Mouse (Mus musculus) forebrain, embryonic 13.5 days (tissue): ENCODE results near the gene Tardbp. TPM values are rescaled to one million over a fixed set of nuclear protein-coding genes. Genes with fewer than 3 reads are reported as not detected.

Experiments used
- ATAC-seq: fragments of 200-750 bp; cut with Nextera tagmentation; 2 replicates; pipeline ENCODE4 v1.8.0; 2017
- H3K27ac ChIP-seq: fragments of 300-500 bp; sonication (generic); 2 replicates; pipeline ENCODE4 v1.5.1; 2015; ENCODE audit warnings: inconsistent platforms, mild to moderate bottlenecking, moderate library complexity
- H3K27me3 ChIP-seq: fragments of 300-500 bp; sonication (generic); 2 replicates; pipeline ENCODE4 v1.6.1; 2015; ENCODE audit warnings: mild to moderate bottlenecking, inconsistent platforms
- H3K36me3 ChIP-seq: fragments of 300-500 bp; sonication (generic); 2 replicates; pipeline ENCODE4 v1.6.1; 2015; ENCODE audit warnings: mild to moderate bottlenecking, inconsistent platforms; ENCODE audit not compliant: poor library complexity, severe bottlenecking
- H3K4me1 ChIP-seq: fragments of 300-500 bp; sonication (generic); 2 replicates; pipeline ENCODE4 v1.6.1; 2015; ENCODE audit warnings: inconsistent platforms
- H3K4me2 ChIP-seq: fragments of 300-500 bp; sonication (generic); 2 replicates; pipeline ENCODE4 v1.6.1; 2015; ENCODE audit warnings: inconsistent platforms, mild to moderate bottlenecking, moderate library complexity
- H3K4me3 ChIP-seq: fragments of 300-500 bp; sonication (generic); 2 replicates; pipeline ENCODE4 v1.5.1; 2015; ENCODE audit warnings: mild to moderate bottlenecking, inconsistent platforms
- H3K9ac ChIP-seq: fragments of 300-500 bp; sonication (generic); 2 replicates; pipeline ENCODE4 v1.6.1; 2015; ENCODE audit warnings: mild to moderate bottlenecking, inconsistent platforms
- H3K9me3 ChIP-seq: fragments of 300-500 bp; sonication (generic); replicated peaks from 2 replicates; pipeline ENCODE4 v1.6.1; 2016; ENCODE audit warnings: inconsistent platforms
- WGBS: fragments of 180-500 bp; shearing (Covaris S2); methylation state at CpG from one replicate; pipeline ENCODE4 v1.1.7; 2015; 5-methylcytosine and 5-hydroxymethylcytosine counted together
- polyA plus RNA-seq: library from polyadenylated mRNA; unstranded; fragments of >200 nt; fragmentation: Nextera tagmentation; extraction: Ambion mirVana; gene quantifications from 2 replicates; pipeline ENCODE4 v1.2.1, GENCODE M21; 2015

Tardbp gene
- polyA plus RNA-seq, 1 experiment from 2014 or later, result 364 TPM

DNA sequence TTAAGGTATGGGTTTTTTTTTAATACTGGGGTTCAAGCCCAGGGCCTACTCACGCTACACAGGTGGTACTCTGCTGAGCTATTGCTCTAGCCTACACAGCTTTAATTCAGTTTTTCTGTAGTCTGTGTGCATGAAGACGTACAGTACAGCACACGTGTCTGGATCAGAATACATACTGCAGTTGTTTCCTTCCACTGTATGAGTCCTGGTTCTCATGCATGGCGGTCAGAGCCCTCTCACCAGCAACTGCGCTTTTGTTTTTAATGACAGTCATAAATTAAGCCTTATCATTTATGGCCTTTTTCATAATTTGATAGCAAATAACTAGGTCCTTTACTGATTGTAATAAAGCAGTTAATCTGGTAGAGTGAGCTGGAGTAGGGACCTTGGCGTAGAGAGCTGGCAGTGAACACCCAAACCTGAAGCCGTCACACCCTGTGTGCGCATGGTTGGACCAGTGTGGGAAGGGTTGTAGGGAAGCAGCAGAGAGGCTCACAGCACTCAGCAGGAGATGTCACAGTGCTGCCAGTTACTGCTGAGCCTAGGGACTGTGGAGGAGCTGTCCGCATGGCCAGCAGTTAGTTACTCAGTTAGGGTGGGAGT lies 56.0 kb downstream of the Tardbp start:
- WGBS, result 96% methylated on average over 9 of the region's 9 CpGs
- Histone ChIP-seq H3K36me3 (peaks cover 99% of the 10 kb centered on the region), H3K9ac (no peak overlapping the region), H3K27ac (no peak overlapping the region), H3K4me2 (no peak overlapping the region), H3K9me3 (no peaks in the 10 kb centered on the region), H3K4me1 (no peaks in the 10 kb centered on the region), H3K27me3 (no peaks in the 10 kb centered on the region), H3K4me3 (no peak overlapping the region)
- no peak for ATAC-seq

DNA sequence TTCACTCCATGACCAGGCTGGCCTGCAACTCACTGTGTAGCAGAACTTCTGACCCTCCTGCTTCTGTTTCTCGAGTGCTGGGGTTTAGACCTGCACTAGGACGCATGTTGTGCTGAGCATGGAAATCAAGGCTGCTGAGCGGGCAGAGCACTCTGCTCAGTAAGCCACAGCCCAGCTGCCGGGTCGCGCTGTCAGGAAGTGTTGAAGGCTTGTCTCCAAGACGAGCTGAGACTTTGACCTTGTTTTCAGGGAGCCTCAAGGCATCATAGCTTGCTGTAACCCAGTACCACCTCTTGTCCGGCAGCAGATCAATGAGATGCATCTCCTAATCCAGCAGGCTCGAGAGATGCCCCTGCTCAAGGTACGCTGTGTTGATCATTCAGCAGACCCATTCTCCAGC lies 56.7 kb downstream of the Tardbp start:
- H3K9ac ChIP-seq, result no peak overlapping the region
- 94% methylated on average over 10 of the region's 10 CpGs for WGBS
- H3K27ac ChIP-seq, result no peak overlapping the region
- H3K27me3 ChIP-seq, result no peaks in the 10 kb centered on the region
- no peaks in the 10 kb centered on the region for H3K4me1 ChIP-seq
- no peak overlapping the region for H3K4me2 ChIP-seq
- no peak overlapping the region for H3K4me3 ChIP-seq
- no peak for ATAC-seq
- peaks cover 99% of the 10 kb centered on the region for H3K36me3 ChIP-seq
- no peaks in the 10 kb centered on the region for H3K9me3 ChIP-seq

DNA sequence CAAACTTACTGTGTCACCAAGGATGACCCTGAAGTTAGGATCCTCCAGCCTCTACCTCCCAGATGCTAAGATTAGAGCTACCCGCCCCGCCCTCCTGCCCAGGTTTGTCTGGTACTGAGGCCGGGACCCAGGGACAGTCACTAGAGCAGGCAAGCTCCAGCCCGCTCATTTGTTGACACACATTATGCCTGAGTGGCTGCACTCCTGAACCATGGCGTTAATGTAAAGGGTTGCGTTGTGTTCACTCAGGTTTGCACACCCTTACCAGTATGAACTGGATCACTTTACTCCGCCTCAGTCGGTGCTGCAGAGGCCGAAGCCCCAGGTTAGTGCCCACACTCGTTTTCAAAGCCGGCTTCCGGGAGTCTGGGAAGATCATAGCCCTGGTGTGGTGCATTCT lies 63.2 kb downstream of the Tardbp start:
- Histone ChIP-seq H3K27me3 (no peaks in the 10 kb centered on the region), H3K4me2 (no peak overlapping the region), H3K9ac (no peak overlapping the region), H3K4me3 (no peak overlapping the region), H3K36me3 (peaks cover 87% of the 10 kb centered on the region), H3K27ac (no peak overlapping the region), H3K4me1 (peaks cover 9% of the 10 kb centered on the region), H3K9me3 (no peaks in the 10 kb centered on the region)
- no peak for ATAC-seq
- 91% methylated on average over 12 of the region's 12 CpGs for WGBS

DNA sequence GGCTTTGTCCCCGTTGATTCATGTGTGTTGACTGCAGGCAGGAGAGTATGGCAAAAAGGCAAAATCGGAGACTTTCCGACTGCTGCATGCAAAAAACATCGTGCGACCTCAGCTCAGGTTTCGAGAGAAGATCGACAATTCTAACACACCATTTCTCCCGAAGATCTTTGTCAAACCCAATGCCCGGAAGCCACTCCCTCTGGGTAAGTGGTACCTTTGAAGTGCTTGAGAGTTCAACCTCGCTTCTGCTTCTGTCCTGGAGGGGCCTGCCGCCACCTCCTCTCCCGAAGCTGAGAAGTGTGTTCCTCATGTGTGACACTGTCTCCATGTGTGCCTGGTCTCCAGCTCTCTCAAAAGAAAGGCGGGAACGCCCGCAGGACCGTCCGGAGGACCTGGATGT lies 64.1 kb downstream of the Tardbp start:
- H3K9me3 ChIP-seq, result no peaks in the 10 kb centered on the region
- H3K4me1 ChIP-seq, result peaks cover 10% of the 10 kb centered on the region
- ATAC-seq, result no peak
- H3K27me3 ChIP-seq, result no peaks in the 10 kb centered on the region
- no peak overlapping the region for H3K9ac ChIP-seq
- WGBS, result 95% methylated on average over 17 of the region's 17 CpGs
- no peak overlapping the region for H3K4me2 ChIP-seq
- H3K36me3 ChIP-seq, result peaks cover 78% of the 10 kb centered on the region
- H3K27ac ChIP-seq, result no peak overlapping the region
- no peak overlapping the region for H3K4me3 ChIP-seq

Other genes starting within 250 kb of the Tardbp start
- 17.3 and 18.7 TPM in 2 replicates for gene Ubiad1, start 182.2 kb downstream of the Tardbp start, polyA plus RNA-seq
- 21.9 and 24.0 TPM in 2 replicates for gene Mtor, start 178.4 kb downstream of the Tardbp start, polyA plus RNA-seq
- 0.37 and 0.41 TPM in 2 replicates for gene Angptl7, start 126.6 kb downstream of the Tardbp start, polyA plus RNA-seq
- 84.0 and 87.3 TPM in 2 replicates for gene Exosc10, start 68.6 kb downstream of the Tardbp start, polyA plus RNA-seq
- gene Srm, start 35.5 kb downstream of the Tardbp start, polyA plus RNA-seq, result 150 and 162 TPM in 2 replicates
- gene Masp2, start 24.5 kb downstream of the Tardbp start, polyA plus RNA-seq, result 0.34 and 0.63 TPM in 2 replicates
- not detected in 2 replicates for gene Gm572, start 16.3 kb upstream of the Tardbp start, polyA plus RNA-seq
- 1.3 and 1.9 TPM in 2 replicates for gene Casz1, start 177.4 kb upstream of the Tardbp start, polyA plus RNA-seq